Mouse (Mus musculus): ENCODE results near the gene Sorl1. TPM values are rescaled to one million over a fixed set of nuclear protein-coding genes. Genes with fewer than 3 reads are reported as not detected.

Gene Sorl1
- polyA plus RNA-seq, 2 experiments = 1.1 to 1.4 TPM

DNA sequence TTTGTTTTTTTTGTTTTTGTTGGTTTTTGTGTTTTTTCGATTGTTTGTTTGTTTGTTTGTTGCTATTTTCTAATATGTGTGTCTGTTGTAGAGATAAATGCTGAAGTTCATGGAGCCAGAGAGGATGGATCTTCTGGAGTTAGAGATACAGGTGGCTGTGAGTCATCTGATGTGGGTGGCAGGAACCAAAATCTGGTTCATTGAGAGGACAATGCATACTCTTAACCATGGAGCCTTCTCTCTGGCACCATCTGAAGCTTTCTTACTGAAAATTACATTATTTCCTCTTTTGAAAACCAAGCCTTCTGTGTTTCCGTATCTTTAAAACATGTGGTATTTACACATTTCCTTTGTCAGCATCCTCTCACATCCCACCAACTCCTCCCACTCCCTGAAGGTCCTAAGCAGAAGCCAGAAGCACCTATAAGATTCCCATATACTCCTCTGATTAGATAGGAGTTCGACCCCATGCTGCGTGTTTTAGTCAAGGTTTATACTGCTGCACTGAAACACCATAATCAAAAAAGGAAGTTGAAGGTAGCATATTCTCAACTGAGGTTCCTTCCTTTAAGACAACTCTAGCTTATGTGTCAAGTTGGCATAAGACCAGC, 14.3 kb upstream of the Sorl1 start:
- no peak overlapping the region for H3K9ac ChIP-seq (replicated peaks)
- DNase-seq (ENCODE audit: low read depth in 3 of 3, low spot score in 3 of 3) (no peak), ATAC-seq (ENCODE audit: insufficient read depth) (no peak)
- H3K36me3 ChIP-seq (replicated peaks; ENCODE audit: control insufficient read depth, insufficient read depth, low read depth) = no peaks in the 10 kb centered on the region
- H3K9me3 ChIP-seq (ENCODE audit: control insufficient read depth, low read length) = no peaks in the 10 kb centered on the region
- H3K4me1 ChIP-seq (replicated peaks; ENCODE audit: control insufficient read depth in 2 of 2, insufficient read depth in 2 of 2, low read length in 1 of 2) = peaks cover 0 to 4% of the 10 kb centered on the region in 2 experiments; a peak in 2 of 4 replicates
- no peak overlapping the region for H3K4me3 ChIP-seq (ENCODE audit: insufficient read depth in 1 of 2, low read depth in 2 of 2, low read length in 2 of 2)
- H3K4me2 ChIP-seq (ENCODE audit: low read depth) = no peak overlapping the region
- H3K27ac ChIP-seq = no peak overlapping the region
- H3K27me3 ChIP-seq (ENCODE audit: control insufficient read depth, insufficient read depth, low read length) = no peaks in the 10 kb centered on the region
- 36% methylated on average over 4 of the region's 4 CpGs for WGBS (ENCODE audit: insufficient replicate concordance)
- no peak for TF ChIP-seq CTCF (IDR thresholded peaks at IDR 0.05; ENCODE audit: low read depth)
- no peak for TF ChIP-seq EP300 (IDR thresholded peaks at IDR 0.05; ENCODE audit: low read depth)

- no peak overlapping the region for H3K27ac ChIP-seq
- H3K27me3 ChIP-seq (ENCODE audit: control insufficient read depth, insufficient read depth, low read length) = no peaks in the 10 kb centered on the region
- no peak overlapping the region for H3K9ac ChIP-seq (replicated peaks)
- no peak for DNase-seq (ENCODE audit: low read depth in 3 of 3, low spot score in 3 of 3)
- no peaks in the 10 kb centered on the region for H3K36me3 ChIP-seq (replicated peaks; ENCODE audit: control insufficient read depth, insufficient read depth, low read depth)
- no peak for ATAC-seq (ENCODE audit: insufficient read depth)
- no peak overlapping the region for H3K4me2 ChIP-seq (ENCODE audit: low read depth)
- TF ChIP-seq EP300 (IDR thresholded peaks at IDR 0.05; ENCODE audit: low read depth) (no peak), CTCF (IDR thresholded peaks at IDR 0.05; ENCODE audit: low read depth) (no peak)
- peaks cover 0 to 4% of the 10 kb centered on the region in 2 experiments; a peak in 2 of 4 replicates for H3K4me1 ChIP-seq (replicated peaks; ENCODE audit: control insufficient read depth in 2 of 2, insufficient read depth in 2 of 2, low read length in 1 of 2)
- 48% methylated on average over 5 of the region's 5 CpGs for WGBS (ENCODE audit: insufficient replicate concordance)
- H3K9me3 ChIP-seq (ENCODE audit: control insufficient read depth, low read length) = no peaks in the 10 kb centered on the region
- no peak overlapping the region for H3K4me3 ChIP-seq (ENCODE audit: insufficient read depth in 1 of 2, low read depth in 2 of 2, low read length in 2 of 2)
Measured at GRCm38 (mm10) chr9:42137578-42137977, 13.5 kb upstream of the Sorl1 start.

DNA sequence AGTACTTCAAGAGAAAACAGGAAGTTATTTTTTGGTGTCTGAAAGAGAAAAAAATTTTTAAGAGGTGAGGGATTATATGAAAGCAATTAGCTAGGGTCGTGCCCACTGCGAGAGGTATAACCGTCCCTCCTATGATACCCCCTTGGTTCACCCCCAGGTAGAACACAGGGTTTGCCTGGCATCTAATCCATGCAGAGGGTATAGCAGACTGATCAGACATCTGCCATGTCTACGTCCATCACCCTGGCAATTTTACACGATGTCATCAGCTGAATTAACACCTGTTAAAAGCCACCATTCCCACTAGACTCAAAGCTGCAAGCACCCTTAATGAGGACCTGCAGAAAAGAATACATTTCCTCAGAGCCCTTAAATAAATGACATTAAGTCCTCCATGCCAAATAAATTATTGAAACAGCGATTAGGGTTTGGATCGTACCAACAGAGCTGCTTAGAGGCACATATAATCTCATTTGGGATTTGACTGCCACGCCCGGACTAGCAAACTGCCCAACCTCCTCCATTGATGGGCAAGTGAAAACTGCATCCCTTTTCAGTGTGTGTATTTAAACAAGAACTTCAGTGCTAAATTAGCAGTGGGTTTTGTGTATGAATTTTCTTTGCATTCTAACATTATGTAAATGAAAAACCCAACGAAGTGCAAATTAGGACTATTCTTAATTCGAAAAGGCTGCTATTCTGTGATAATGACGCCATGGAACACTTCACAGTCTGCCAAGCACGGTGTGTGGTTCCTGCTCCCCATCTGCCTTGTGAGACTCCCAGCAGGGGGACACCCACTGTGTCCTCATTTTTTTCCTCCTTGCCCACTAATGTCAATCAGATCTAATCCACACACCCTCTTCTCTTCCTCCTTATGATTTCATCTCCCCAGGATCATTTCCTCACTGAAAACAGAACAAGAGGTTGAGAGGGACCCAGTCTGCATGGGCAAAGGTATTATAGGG, 7.0 kb upstream of the Sorl1 start:
- Histone ChIP-seq H3K9ac (replicated peaks) (no peak overlapping the region), H3K27ac (no peak overlapping the region), H3K4me3 (ENCODE audit: insufficient read depth in 1 of 2, low read depth in 2 of 2, low read length in 2 of 2) (no peak overlapping the region), H3K27me3 (ENCODE audit: control insufficient read depth, insufficient read depth, low read length) (no peaks in the 10 kb centered on the region), H3K36me3 (replicated peaks; ENCODE audit: control insufficient read depth, insufficient read depth, low read depth) (no peaks in the 10 kb centered on the region), H3K9me3 (ENCODE audit: control insufficient read depth, low read length) (no peaks in the 10 kb centered on the region), H3K4me1 (replicated peaks; ENCODE audit: control insufficient read depth in 2 of 2, insufficient read depth in 2 of 2, low read length in 1 of 2) (peaks cover 0 to 2% of the 10 kb centered on the region in 2 experiments; a peak in 1 of 4 replicates), H3K4me2 (ENCODE audit: low read depth) (no peak overlapping the region)
- TF ChIP-seq CTCF (IDR thresholded peaks at IDR 0.05; ENCODE audit: low read depth) (no peak), EP300 (IDR thresholded peaks at IDR 0.05; ENCODE audit: low read depth) (no peak)
- WGBS (ENCODE audit: insufficient replicate concordance) = 64% methylated on average over 13 of the region's 13 CpGs
- ATAC-seq (ENCODE audit: insufficient read depth) = no peak
- DNase-seq (ENCODE audit: low read depth in 3 of 3, low spot score in 3 of 3) = no peak

GRCm38 (mm10) chr9:42127983-42128382, 3.9 kb upstream of the Sorl1 start:
- H3K9ac ChIP-seq (replicated peaks) = no peak overlapping the region
- peaks cover 0 to 4% of the 10 kb centered on the region in 2 experiments; a peak in 1 of 4 replicates for H3K4me1 ChIP-seq (replicated peaks; ENCODE audit: control insufficient read depth in 2 of 2, insufficient read depth in 2 of 2, low read length in 1 of 2)
- no peaks in the 10 kb centered on the region for H3K9me3 ChIP-seq (ENCODE audit: control insufficient read depth, low read length)
- WGBS (ENCODE audit: insufficient replicate concordance) = 33% methylated on average over 5 of the region's 5 CpGs
- no peak overlapping the region for H3K4me3 ChIP-seq (ENCODE audit: insufficient read depth in 1 of 2, low read depth in 2 of 2, low read length in 2 of 2)
- H3K27ac ChIP-seq = no peak overlapping the region
- no peaks in the 10 kb centered on the region for H3K36me3 ChIP-seq (replicated peaks; ENCODE audit: control insufficient read depth, insufficient read depth, low read depth)
- H3K27me3 ChIP-seq (ENCODE audit: control insufficient read depth, insufficient read depth, low read length) = peaks cover 16% of the 10 kb centered on the region
- TF ChIP-seq EP300 (IDR thresholded peaks at IDR 0.05; ENCODE audit: low read depth) = no peak
- no peak for TF ChIP-seq CTCF (IDR thresholded peaks at IDR 0.05; ENCODE audit: low read depth)
- no peak overlapping the region for H3K4me2 ChIP-seq (ENCODE audit: low read depth)
- ATAC-seq (ENCODE audit: insufficient read depth) (no peak), DNase-seq (ENCODE audit: low read depth in 3 of 3, low spot score in 3 of 3) (no peak)
